In genomic region chr10:120694472-120694871, GRCm38 (mm10) we compare ENCODE assay signal across 9 mouse cellular contexts.
DNase-seq lines count a peak whose midpoint lies in the region; ATAC-seq and TF ChIP-seq lines count a peak whose summit lies in the region.
"Had no signal": no experiment of that assay in that cellular context is flagged by ENCODE, and none has a peak within 500 bp of the region (broad histone marks: within the 10 kb centered on the region; RNA-seq: fewer than 3 reads in every experiment).

No protein-coding gene starts in this region.

- 0 out of 2 replicates have a peak overlapping the region, but pooled peaks have one; percentile 17 for H3K4me3 ChIP-seq in E14TG2a.4 (replicated peaks; ENCODE audit: low read length)
- H3K4me3 ChIP-seq in embryonic fibroblast, embryonic 13.5 days (ENCODE audit: insufficient read depth, low read length), result peak overlapping the region; percentile 9; the same call in 1 of the 2 replicates
- peak overlapping the region; percentile 12; the same call in 1 of the 2 replicates for H3K4me3 ChIP-seq in liver, embryonic 13.5 days (replicated peaks)
- H3K4me3 ChIP-seq: myocyte had no signal

- H3K9me3 ChIP-seq in E14TG2a.4 (ENCODE audit: low read length), result peaks cover under 1% of the 10 kb centered on the region; the same call in 1 of the 2 replicates
- no peaks in the 10 kb centered on the region for H3K9me3 ChIP-seq in liver, embryonic 13.5 days (replicated peaks)

- DNase-seq in heart, adult 11 months, result peak; percentile 75
- no peak for DNase-seq in heart, postnatal 36 days
- DNase-seq in liver, embryonic 13.5 days, result no peak
- DNase-seq in spleen, adult 12 weeks (ENCODE audit: low spot score), result no peak
- DNase-seq in adrenal gland, adult 2 months, result no peak
- DNase-seq in lung, postnatal 10 days, result no peak

- 9% methylated on average over 18 of the region's 18 CpGs for WGBS in liver, embryonic 13.5 days (ENCODE audit: insufficient replicate concordance)

- no peaks in the 10 kb centered on the region for H3K36me3 ChIP-seq in E14TG2a.4 (ENCODE audit: insufficient read depth, low read length)
- no peaks in the 10 kb centered on the region for H3K36me3 ChIP-seq in liver, embryonic 13.5 days

- peak overlapping the region; percentile 39 for H3K4me2 ChIP-seq in liver, embryonic 13.5 days

- no peak for ATAC-seq in liver, embryonic 13.5 days (ENCODE audit: low read depth)

- peaks cover 36% of the 10 kb centered on the region for H3K4me1 ChIP-seq in E14TG2a.4 (replicated peaks; ENCODE audit: low read depth, low read length)
- peaks cover 32% of the 10 kb centered on the region for H3K4me1 ChIP-seq in embryonic fibroblast, embryonic 13.5 days (ENCODE audit: control insufficient read depth, insufficient read depth, low read length)
- peaks cover 34% of the 10 kb centered on the region for H3K4me1 ChIP-seq in liver, embryonic 13.5 days (replicated peaks)

- no peak overlapping the region for H3K9ac ChIP-seq in liver, embryonic 13.5 days

- H3K27me3 ChIP-seq in E14TG2a.4 (ENCODE audit: insufficient read depth, low read length), result peaks cover 29% of the 10 kb centered on the region
- H3K27me3 ChIP-seq in liver, embryonic 13.5 days, result no peaks in the 10 kb centered on the region

- intact Hi-C loops in heart, postnatal 36 days (cut with DNase I), result no loop called here

- peak overlapping the region; percentile 98 for H3K27ac ChIP-seq in embryonic fibroblast, embryonic 13.5 days (ENCODE audit: insufficient read depth, low read length)
- H3K27ac ChIP-seq in liver, embryonic 13.5 days, result peak overlapping the region; percentile 47

- TF ChIP-seq CTCF in E14TG2a.4 (conservative IDR thresholded peaks at IDR 0.05; ENCODE audit: low read length), result no peak
- no peak for TF ChIP-seq CTCF in embryonic fibroblast, embryonic 13.5 days (IDR thresholded peaks at IDR 0.05; ENCODE audit: borderline replicate concordance, insufficient read depth, low read length)

- TF ChIP-seq POLR2A in embryonic fibroblast, embryonic 13.5 days (IDR thresholded peaks at IDR 0.05; ENCODE audit: low read depth, low read length), result no peak
